Mouse (Mus musculus): ENCODE results near the gene Tmprss13. TPM values are rescaled to one million over a fixed set of nuclear protein-coding genes. Genes with fewer than 3 reads are reported as not detected.

Gene Tmprss13
- polyA plus RNA-seq, 1 experiment: 2.8 TPM

DNA sequence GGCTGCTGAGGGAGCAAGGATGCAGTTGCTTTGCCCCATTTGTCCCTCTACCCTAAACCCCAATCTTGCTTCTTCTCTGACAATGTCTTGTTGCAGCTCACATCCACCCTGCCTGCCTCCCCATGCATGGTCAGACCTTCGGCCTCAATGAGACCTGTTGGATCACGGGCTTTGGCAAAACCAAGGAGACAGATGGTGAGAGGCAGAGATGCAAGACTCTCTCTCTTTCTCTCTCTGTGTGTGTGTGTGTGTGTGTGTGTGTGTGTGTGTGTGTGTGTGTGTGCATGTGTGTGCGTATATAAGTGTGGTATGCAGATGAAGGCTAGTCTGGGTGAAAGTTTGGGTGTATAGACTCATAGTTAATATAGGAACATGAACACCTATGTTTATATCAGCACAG, 24.2 kb downstream of the Tmprss13 start:
- no peaks in the 10 kb centered on the region for H3K9me3 ChIP-seq (replicated peaks; ENCODE audit: control insufficient read depth, insufficient read depth, low read length, poor library complexity, severe bottlenecking)
- no peaks in the 10 kb centered on the region for H3K36me3 ChIP-seq (ENCODE audit: control insufficient read depth, insufficient read depth, low read length, poor library complexity, severe bottlenecking)
- no peaks in the 10 kb centered on the region for H3K4me1 ChIP-seq (ENCODE audit: control insufficient read depth, insufficient read depth, low read length)
- H3K9ac ChIP-seq (ENCODE audit: low read depth, poor library complexity, severe bottlenecking): no peak overlapping the region
- H3K4me3 ChIP-seq (ENCODE audit: low read depth, low read length): no peak overlapping the region
- no peaks in the 10 kb centered on the region for H3K27me3 ChIP-seq (ENCODE audit: control insufficient read depth, insufficient read depth, low read length, poor library complexity, severe bottlenecking)
- no peak overlapping the region for H3K27ac ChIP-seq (ENCODE audit: insufficient read depth, low read length)
- no peak for TF ChIP-seq POLR2A (IDR thresholded peaks at IDR 0.05; ENCODE audit: insufficient read depth, low read length)
- no peak for TF ChIP-seq CTCF (IDR thresholded peaks at IDR 0.05; ENCODE audit: low read depth, low read length)
- no peak for TF ChIP-seq EP300 (IDR thresholded peaks at IDR 0.05; ENCODE audit: insufficient read depth, low read depth, low read length)

- TF ChIP-seq CTCF (IDR thresholded peaks at IDR 0.05; ENCODE audit: low read depth, low read length) (peak; percentile 51), EP300 (IDR thresholded peaks at IDR 0.05; ENCODE audit: insufficient read depth, low read depth, low read length) (no peak)
- no peak overlapping the region for H3K27ac ChIP-seq (ENCODE audit: insufficient read depth, low read length)
Observed at GRCm38 (mm10) chr9:45345516-45345915, 26.6 kb downstream of the Tmprss13 start.

GRCm38 (mm10) chr9:45346276-45346675, 27.4 kb downstream of the Tmprss13 start:
- TF ChIP-seq POLR2A (IDR thresholded peaks at IDR 0.05; ENCODE audit: insufficient read depth, low read length): no peak
- no peak for TF ChIP-seq CTCF (IDR thresholded peaks at IDR 0.05; ENCODE audit: low read depth, low read length)
- no peak for TF ChIP-seq EP300 (IDR thresholded peaks at IDR 0.05; ENCODE audit: insufficient read depth, low read depth, low read length)
- Histone ChIP-seq H3K9ac (ENCODE audit: low read depth, poor library complexity, severe bottlenecking) (no peak overlapping the region), H3K27me3 (ENCODE audit: control insufficient read depth, insufficient read depth, low read length, poor library complexity, severe bottlenecking) (no peaks in the 10 kb centered on the region), H3K4me3 (ENCODE audit: low read depth, low read length) (no peak overlapping the region), H3K27ac (ENCODE audit: insufficient read depth, low read length) (no peak overlapping the region), H3K9me3 (replicated peaks; ENCODE audit: control insufficient read depth, insufficient read depth, low read length, poor library complexity, severe bottlenecking) (no peaks in the 10 kb centered on the region), H3K4me1 (ENCODE audit: control insufficient read depth, insufficient read depth, low read length) (peaks cover 2% of the 10 kb centered on the region), H3K36me3 (ENCODE audit: control insufficient read depth, insufficient read depth, low read length, poor library complexity, severe bottlenecking) (no peaks in the 10 kb centered on the region)

More at GRCm38 (mm10) chr9:45345516-45345915, 26.6 kb downstream of the Tmprss13 start:
- Histone ChIP-seq H3K4me3 (ENCODE audit: low read depth, low read length) (no peak overlapping the region), H3K27me3 (ENCODE audit: control insufficient read depth, insufficient read depth, low read length, poor library complexity, severe bottlenecking) (no peaks in the 10 kb centered on the region), H3K9ac (ENCODE audit: low read depth, poor library complexity, severe bottlenecking) (no peak overlapping the region), H3K4me1 (ENCODE audit: control insufficient read depth, insufficient read depth, low read length) (peaks cover 1% of the 10 kb centered on the region), H3K9me3 (replicated peaks; ENCODE audit: control insufficient read depth, insufficient read depth, low read length, poor library complexity, severe bottlenecking) (no peaks in the 10 kb centered on the region), H3K36me3 (ENCODE audit: control insufficient read depth, insufficient read depth, low read length, poor library complexity, severe bottlenecking) (no peaks in the 10 kb centered on the region)

DNA sequence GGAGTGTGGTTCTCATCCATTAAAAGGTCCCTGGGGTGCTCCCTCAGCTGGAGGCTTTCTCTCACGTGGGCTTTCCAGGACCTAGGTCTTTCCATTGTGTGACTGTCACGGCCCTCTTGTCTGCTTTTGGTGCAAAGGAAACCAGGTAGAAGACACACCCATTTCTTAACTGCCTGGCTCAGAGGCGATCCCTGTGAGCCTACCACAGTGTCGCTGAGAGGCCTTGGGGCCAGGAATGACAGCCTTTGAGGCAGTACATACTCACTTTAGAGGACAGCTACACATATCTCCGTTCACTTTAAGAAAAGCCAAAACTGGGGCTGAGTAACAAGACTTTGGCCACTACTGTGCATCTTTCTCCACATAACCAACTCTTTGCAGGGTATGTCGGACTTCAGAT, 29.7 kb downstream of the Tmprss13 start:
- Histone ChIP-seq H3K27me3 (ENCODE audit: control insufficient read depth, insufficient read depth, low read length, poor library complexity, severe bottlenecking) (no peaks in the 10 kb centered on the region), H3K36me3 (ENCODE audit: control insufficient read depth, insufficient read depth, low read length, poor library complexity, severe bottlenecking) (no peaks in the 10 kb centered on the region), H3K9me3 (replicated peaks; ENCODE audit: control insufficient read depth, insufficient read depth, low read length, poor library complexity, severe bottlenecking) (no peaks in the 10 kb centered on the region), H3K4me1 (ENCODE audit: control insufficient read depth, insufficient read depth, low read length) (peaks cover 2% of the 10 kb centered on the region), H3K4me3 (ENCODE audit: low read depth, low read length) (no peak overlapping the region), H3K27ac (ENCODE audit: insufficient read depth, low read length) (peak overlapping the region; percentile 72), H3K9ac (ENCODE audit: low read depth, poor library complexity, severe bottlenecking) (no peak overlapping the region)
- TF ChIP-seq EP300 (IDR thresholded peaks at IDR 0.05; ENCODE audit: insufficient read depth, low read depth, low read length) (0 out of 2 replicates have a peak, but pooled peaks have one; percentile 53), CTCF (IDR thresholded peaks at IDR 0.05; ENCODE audit: low read depth, low read length) (no peak)

- H3K4me1 ChIP-seq (ENCODE audit: control insufficient read depth, insufficient read depth, low read length): peaks cover 2% of the 10 kb centered on the region
- no peaks in the 10 kb centered on the region for H3K27me3 ChIP-seq (ENCODE audit: control insufficient read depth, insufficient read depth, low read length, poor library complexity, severe bottlenecking)
- TF ChIP-seq EP300 (IDR thresholded peaks at IDR 0.05; ENCODE audit: insufficient read depth, low read depth, low read length) (peak; percentile 95; the same call in 1 of the 2 replicates), POLR2A (IDR thresholded peaks at IDR 0.05; ENCODE audit: insufficient read depth, low read length) (no peak), CTCF (IDR thresholded peaks at IDR 0.05; ENCODE audit: low read depth, low read length) (no peak)
- H3K36me3 ChIP-seq (ENCODE audit: control insufficient read depth, insufficient read depth, low read length, poor library complexity, severe bottlenecking): no peaks in the 10 kb centered on the region
- no peaks in the 10 kb centered on the region for H3K9me3 ChIP-seq (replicated peaks; ENCODE audit: control insufficient read depth, insufficient read depth, low read length, poor library complexity, severe bottlenecking)
- no peak overlapping the region for H3K4me3 ChIP-seq (ENCODE audit: low read depth, low read length)
- H3K27ac ChIP-seq (ENCODE audit: insufficient read depth, low read length): peak overlapping the region; percentile 72
- H3K9ac ChIP-seq (ENCODE audit: low read depth, poor library complexity, severe bottlenecking): no peak overlapping the region
Observed at GRCm38 (mm10) chr9:45349181-45349580, 30.3 kb downstream of the Tmprss13 start.

DNA sequence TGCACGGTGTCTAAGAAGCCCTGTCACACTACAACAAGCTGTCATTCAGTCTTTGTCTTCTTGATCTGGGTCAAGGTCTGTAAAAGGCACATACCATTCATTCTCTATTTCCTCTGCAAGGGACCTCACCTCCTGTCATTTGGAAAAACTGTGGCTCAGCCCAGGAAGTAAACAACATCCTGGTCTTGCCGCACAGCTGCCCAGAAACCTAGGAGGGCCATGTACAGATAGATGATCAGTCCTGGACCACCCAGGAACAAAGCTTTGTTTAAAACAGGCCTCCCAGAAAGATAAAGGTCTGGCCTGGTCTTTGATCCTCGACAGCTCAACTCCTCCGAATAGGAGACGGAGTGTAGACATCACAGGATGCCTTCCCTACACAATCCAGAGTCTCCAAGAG, 31.0 kb downstream of the Tmprss13 start:
- Histone ChIP-seq H3K36me3 (ENCODE audit: control insufficient read depth, insufficient read depth, low read length, poor library complexity, severe bottlenecking) (no peaks in the 10 kb centered on the region), H3K9me3 (replicated peaks; ENCODE audit: control insufficient read depth, insufficient read depth, low read length, poor library complexity, severe bottlenecking) (no peaks in the 10 kb centered on the region), H3K9ac (ENCODE audit: low read depth, poor library complexity, severe bottlenecking) (no peak overlapping the region), H3K4me3 (ENCODE audit: low read depth, low read length) (no peak overlapping the region), H3K27me3 (ENCODE audit: control insufficient read depth, insufficient read depth, low read length, poor library complexity, severe bottlenecking) (no peaks in the 10 kb centered on the region), H3K4me1 (ENCODE audit: control insufficient read depth, insufficient read depth, low read length) (peaks cover 2% of the 10 kb centered on the region), H3K27ac (ENCODE audit: insufficient read depth, low read length) (peak overlapping the region; percentile 63; the same call in 1 of the 2 replicates)
- peak; percentile 90 for TF ChIP-seq EP300 (IDR thresholded peaks at IDR 0.05; ENCODE audit: insufficient read depth, low read depth, low read length)
- TF ChIP-seq POLR2A (IDR thresholded peaks at IDR 0.05; ENCODE audit: insufficient read depth, low read length): no peak
